Mouse (Mus musculus) bone marrow macrophage, adult 2 months (primary cell): ENCODE measurements around the gene Rtn1.

Experiments
- CTCF ChIP-seq: IDR thresholded peaks from 2 replicates; pipeline ENCODE4 v1.5.1; 2012; ENCODE audit warnings: low read depth, mild to moderate bottlenecking, low read length, moderate library complexity
- POLR2A ChIP-seq: IDR thresholded peaks from 2 replicates; pipeline ENCODE4 v1.6.1; 2012; ENCODE audit warnings: mild to moderate bottlenecking, low read depth, low read length, borderline replicate concordance

GRCm38 (mm10) chr12:72374823-72375225 lies 34.0 kb downstream of the Rtn1 start:
- no peak for TF ChIP-seq CTCF
- no peak for TF ChIP-seq POLR2A
